Mouse (Mus musculus): ENCODE measurements around the gene Col5a1.
A peak's percentile ranks its signal among the peaks of the same experiment; 100 is the strongest.

The Col5a1 gene

DNA sequence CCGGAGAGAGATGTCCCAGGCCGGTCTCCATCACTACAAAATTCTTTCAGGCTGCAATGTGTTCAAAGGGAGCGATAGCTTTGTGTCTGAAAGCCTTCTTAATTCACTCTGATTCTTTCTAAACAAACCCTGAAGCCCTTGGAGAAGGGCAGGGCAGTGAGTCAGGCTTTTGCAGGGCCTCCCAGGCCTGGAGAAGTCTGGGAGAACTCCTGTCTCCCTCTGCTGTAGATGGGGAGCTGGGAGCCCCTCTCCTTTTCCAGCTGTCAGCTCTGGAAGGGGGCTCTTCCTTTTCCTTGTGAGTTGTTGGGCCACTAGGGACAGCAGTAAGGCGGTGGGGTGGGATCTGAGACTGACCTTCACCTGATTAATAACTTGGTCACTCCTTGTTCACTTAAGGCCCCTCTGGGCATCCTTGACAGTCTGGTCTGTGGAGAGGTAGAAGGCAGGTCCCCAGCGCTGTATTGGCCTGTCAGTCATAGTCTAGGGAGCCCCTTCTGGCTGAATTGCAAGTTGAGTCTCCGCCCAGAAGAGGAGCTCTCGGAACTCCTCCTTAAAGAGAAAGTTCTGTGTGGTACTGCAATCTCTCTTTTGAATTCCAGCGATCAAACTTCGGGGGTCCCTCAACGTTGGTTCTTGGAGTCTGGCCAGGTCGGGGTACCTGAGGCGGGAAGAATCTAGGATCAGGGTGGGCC, 623 bp upstream of the Col5a1 start:
- no peak for DNase-seq (ENCODE audit: low spot score)

DNA sequence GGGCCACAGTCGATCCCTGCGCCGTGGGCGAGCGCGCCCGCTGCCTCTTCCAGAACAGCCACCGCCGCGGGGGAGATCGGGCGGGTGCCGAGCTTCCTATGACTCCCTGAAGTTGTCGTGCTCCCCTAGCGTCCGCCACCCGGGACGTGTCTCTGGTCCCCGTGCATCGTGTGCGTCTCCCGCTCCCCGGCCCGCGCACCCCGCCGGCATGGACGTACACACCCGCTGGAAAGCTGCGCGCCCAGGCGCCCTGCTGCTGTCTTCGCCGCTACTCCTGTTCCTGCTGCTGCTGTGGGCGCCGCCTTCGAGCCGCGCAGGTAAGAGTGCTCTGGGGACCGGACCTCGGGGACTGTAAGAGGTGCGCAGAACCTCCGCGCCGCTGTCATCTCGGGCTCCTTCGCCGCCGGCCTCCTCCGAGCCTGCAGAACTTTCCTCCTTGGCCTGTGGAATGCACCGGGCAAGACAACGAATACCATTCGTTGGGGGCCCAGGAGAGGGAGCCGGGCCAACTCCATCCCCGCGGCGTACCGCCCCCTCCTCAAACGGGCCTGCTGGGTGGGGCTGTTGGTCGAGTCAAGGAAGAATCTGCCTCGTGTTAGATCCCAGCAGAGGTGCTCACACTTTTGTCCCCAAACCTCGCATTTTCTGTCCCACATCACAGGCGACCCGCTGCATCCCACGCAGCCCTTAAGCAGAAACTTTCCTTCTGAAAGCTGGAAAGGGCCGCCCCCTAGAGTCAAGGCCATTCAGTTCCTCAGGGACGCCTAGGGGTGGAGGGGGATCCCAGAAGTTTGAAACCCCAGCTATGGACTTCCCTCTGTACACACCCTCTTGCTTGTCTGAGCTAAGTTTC, 609 bp downstream of the Col5a1 start:
- peak; percentile 40 for DNase-seq (ENCODE audit: low spot score)

DNA sequence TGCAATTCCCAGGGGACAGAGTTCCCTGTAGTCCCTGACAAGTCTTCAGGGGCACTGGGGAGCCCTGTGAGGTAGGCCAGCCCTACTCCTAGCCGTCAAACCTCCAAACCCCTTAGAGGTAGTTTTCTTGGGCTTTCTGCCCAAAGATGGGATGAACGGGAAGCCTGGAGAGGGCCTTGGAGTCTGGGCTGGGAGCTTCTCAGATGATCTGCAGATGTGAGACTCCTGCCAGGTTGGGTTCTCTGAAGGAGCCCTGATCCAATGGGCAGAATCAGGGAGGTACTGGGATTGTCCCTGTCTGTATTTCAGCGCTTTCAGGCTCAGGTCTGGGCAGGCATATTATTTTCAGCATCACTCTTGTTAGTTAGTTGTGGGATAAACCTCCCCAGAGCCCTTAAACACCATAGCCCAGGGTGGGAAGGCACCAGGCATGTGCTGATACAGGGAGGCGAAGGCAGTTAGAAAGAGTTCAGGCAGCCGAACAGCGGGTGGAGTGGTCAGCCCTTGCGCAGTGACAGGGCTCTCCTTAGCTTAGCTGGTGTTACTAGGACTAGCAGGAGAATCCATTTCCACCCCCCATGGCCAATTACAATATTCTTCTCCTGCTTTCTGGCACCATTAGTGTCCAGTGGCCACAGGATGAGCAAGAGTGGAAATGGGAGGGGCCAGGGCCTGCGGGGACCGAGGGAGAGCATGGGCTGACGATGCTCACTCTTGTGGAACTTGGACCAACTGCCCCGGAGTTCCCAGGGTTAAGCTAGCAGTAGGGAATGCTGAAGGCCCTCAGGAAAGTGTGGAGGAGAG, 1.4 kb downstream of the Col5a1 start:
- DNase-seq (ENCODE audit: low spot score): peak; percentile 19

DNA sequence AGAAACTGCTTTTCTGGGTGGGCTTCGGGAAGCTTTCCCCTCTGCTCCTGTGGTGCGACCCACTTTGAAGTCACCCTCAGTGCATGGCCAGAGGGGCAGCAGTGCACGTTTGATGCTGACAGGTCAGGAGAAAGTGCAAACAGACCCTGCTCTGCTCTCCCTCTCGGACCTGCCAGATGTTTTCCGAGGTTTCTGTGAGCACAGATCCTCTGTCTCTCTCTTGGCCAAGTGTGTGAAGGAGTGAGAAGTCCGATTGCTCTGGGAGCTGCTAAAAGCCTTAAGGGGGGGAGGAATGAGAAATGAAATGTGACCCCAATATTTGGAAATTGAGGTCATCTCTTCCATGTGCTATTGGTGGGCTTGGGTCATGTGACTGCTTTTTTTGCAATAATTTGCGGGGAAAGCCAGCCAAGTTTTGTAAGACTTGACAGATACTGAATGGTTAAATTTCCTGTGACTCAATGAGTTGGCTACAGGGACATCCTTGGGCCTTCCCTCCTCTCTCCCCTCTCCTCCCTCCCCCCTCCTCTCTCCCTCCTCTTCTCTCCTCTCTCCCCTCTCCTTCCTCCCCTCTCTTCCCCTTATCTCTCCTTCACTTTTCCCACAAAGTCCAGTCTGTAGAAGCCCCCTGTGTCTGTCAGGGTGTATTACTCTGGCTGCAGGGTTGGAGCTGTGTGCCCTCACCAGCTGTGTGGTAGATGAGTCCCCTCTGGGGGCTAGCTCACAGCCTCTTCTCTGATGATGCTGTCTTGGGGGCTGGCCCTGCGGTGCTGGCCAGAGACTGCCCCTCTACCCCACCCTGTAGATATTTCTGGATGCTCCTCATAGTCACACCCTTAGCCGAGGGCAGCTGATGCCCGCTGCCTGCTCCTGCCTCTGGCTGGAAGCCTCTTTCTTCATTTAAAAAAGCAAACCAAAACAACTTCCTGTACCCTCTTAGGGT, 2.6 kb downstream of the Col5a1 start:
- no peak for DNase-seq (ENCODE audit: low spot score)

DNA sequence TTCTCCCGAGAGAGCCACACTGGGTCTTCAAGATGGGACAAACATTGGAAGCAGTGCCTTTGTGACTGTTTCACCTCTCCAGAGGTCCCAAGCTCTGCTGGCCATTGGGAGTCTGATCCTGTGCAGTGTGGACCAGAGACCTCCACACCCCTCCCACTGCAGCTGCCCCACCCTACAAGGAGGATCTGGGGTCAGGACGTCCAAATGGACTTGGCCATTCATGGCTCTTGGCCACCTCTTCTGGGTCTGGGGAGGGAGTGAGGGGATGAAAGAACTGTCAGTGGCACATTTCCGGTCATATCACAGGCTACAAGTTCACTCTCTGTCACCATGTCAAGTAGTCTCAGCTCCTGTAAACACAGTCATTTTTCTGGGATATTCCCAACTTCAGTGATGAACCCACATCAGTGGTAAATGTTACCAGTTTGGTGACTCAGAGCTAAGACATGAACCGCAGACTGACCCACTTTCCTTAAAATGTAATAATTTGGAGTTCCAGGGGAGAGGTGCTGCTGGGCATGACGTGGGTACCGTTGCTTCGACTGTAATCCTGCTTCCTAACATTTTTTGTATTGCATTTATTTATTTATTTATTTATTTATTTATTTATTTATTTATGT, 5.8 kb downstream of the Col5a1 start:
- DNase-seq (ENCODE audit: low spot score): no peak

DNA sequence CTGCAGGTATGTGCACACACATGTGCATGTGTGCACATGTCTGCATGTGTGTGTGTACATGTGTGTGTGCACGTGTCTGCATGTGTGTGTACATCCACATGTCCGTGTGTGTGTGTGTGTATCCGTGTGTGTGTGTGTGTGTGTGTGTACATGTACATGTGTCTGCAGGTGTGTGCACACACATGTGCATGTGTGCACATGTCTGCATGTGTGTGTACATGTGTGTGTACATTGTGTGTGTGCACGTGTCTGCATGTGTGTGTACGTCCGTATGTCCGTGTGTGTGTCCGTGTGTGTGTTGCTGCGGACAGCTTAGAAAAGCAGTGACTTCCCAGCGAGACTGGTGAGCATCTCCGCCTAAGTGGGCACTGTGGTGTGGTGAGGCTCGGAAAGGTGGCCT, 6.8 kb downstream of the Col5a1 start:
- no peak for DNase-seq (ENCODE audit: low spot score)

DNA sequence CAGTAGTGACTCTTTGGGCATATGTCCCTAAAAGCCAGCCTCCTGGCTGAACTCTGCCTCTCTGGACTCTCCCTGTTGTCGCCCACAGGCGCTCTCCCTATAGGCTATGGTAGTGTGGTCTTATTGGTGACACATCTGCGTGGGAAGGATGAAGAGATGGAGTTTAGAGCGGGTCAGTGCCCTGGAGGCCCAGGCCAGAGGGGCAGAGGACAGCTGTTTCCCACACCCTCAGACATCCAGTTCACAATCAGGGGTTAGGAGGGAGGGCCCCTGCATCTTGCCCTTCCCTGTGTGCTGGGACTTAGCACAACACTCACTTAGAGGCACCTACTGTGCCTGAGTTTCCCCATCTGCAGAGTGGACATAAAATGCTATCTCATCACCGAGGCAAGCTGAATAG, 8.8 kb downstream of the Col5a1 start:
- no peak for DNase-seq (ENCODE audit: low spot score)

DNA sequence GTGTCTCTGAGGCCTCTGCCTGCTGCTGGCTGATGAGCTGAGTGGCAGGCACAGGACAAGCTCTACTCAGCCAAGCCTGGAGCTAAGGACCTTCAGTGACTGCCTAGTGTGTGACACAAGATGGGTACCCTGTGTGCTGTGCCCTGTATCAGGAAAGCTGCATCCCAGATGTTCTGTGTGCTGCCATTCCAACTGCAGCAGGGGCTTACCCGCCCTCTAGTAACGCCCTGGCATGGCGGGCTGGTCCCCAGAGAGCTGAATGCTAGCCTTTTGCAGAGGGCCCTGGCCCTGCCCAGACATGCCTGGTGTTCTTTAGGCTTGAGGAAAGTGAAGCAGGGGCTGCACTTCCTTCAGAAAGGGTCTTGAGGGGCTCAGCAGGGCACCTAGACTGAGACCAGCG, 9.4 kb downstream of the Col5a1 start:
- no peak for DNase-seq (ENCODE audit: low spot score)

DNA sequence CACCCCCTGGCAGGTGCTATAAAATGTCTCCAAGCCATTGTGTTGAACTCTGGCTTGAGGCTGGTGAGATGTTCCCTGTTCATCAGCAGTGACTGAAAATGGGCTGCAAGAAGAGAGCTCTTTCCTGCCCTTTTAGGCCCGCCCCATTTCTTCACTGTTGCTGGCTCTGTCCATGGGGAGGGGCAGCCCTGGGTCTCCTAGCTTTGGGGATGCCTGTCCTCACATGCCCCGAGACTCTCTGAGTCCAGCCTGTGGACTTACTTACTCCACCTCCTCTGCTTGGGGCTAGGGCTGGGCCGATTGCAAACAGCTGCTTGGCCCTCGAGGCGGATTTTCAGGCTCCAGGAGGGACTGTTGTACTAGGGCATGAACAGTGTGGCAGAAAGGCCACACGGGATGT, 10.9 kb downstream of the Col5a1 start:
- DNase-seq (ENCODE audit: low spot score): no peak

DNA sequence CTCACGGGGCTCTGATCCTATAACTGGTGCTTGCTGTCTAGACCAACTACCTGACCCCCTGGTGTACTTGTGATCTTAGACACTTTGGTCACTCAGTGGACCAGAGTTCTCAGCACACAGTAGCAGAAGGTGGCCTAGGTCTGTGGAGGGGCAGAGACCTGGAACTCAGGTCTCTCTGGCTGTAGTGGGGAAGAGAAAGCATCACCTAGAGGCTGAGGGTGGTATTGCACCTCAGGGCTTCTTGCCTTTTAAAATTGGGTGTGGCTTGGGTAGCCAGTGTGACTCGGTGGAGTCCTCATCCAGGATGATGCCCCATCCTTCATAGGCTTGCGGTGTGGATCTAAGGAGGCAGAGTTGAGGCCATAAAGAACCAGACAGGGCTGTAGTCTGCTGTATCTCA, 13.7 kb downstream of the Col5a1 start:
- DNase-seq (ENCODE audit: low spot score): no peak

DNA sequence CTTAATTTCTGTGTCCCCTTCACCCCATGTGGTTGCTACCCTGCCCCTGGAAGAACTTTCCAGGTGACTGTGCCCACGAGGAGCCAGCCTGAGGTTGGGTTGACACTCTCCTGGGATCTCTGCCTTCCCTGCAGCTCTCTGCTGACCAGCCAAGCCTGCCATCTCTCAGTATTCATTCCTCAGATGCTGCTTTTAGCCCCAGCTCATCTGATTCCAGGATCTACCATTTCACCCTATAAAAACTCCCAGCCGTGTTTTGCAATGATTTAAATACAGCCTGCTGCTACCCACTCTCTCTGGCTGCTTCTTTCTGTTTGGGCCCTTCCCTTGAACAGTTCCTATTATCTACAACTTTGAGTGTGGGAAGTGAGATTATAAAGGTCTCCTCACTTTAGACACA, 14.9 kb downstream of the Col5a1 start:
- no peak for DNase-seq (ENCODE audit: low spot score)

DNA sequence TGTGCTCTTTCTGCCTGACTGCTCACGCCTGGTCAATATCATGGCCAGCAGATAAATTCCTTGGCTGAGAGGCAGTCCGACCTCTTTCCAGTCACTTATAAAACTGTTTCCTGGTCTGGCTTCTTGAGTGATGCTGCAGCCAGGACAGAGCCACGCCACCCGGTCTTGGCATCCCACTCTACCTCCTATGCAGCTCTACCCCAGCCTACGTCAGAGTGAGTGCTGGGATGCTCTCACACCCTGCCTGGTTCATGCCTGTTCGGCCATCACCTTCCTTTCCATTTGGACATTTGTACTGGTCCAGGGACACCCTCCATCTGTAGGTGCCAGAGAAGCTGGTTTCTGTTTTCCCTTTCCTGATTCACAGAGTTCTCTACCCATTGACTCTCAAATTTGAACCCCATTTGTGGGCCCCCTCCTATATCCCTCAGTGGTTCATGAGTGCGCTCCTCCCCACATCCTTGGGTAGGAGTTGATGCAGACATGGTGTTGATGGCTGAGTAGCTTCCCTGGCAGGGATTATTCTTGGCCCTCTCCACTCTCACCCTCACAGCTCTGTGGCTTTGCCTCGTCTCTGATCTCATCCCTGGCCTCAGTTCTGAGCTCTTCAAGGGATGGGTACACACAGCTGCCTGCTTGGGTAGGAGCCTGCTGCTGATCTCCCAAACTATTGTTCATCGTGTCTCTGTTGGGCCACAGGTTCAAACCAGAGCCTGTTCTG, 15.5 kb downstream of the Col5a1 start:
- DNase-seq (ENCODE audit: low spot score): no peak

DNA sequence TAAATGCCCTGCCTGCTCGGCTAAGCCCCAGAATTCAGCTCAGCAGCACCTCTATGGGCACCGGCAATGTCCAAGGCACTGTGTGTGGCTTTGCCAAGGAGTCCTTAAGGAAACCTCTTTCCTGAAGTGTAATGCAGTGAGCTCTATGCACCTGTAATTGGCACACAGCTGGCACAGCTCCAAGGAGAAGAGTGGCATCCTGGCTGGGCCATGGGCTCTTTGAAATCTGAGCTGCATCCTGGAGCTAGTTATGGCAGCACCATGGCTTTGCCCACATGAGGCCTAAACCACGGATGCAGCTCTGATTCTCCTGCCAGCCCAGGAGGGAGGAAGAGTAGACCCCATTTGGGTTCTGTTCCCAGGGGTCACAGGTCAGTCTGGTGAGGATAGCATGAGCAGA, 16.1 kb downstream of the Col5a1 start:
- no peak for DNase-seq (ENCODE audit: low spot score)

DNA sequence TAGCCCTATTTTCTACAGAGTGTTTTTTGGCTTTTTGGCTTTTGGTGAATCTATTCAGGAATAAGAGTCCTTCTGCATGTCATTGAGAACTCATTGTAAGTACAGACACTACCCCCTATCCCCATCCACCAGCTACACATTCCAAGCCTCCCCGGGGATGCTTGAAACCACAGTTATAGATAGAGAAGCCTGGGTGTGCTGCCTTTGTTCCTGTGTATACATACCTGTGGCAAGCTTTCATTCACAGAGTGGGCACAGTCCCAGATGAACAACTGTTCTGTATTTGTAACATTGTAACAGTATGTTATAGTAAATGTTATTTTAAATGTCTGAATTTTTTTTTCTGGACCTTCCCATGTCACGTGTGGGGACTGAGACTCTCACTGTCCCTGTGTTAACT, 19.2 kb downstream of the Col5a1 start:
- DNase-seq (ENCODE audit: low spot score): no peak

DNA sequence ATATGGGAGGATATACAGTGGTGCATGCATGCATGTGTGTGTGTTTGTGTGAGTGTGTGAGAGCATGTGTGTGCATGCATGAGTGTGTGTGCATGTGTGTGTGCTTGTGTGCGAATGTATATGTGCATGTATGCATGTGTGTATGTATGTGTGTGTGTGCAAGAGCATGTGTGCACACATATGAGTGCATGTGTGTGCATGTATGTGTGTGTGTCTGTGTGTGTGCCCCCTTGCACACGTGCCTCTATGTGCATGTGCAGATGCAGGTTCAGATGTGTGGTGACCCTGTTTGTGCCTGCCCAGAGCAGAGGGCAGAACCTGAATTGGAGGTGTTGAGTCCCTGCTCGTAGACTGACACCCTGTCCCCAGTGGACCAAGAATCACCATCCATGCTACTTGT, 24.3 kb downstream of the Col5a1 start:
- DNase-seq (ENCODE audit: low spot score): no peak

DNA sequence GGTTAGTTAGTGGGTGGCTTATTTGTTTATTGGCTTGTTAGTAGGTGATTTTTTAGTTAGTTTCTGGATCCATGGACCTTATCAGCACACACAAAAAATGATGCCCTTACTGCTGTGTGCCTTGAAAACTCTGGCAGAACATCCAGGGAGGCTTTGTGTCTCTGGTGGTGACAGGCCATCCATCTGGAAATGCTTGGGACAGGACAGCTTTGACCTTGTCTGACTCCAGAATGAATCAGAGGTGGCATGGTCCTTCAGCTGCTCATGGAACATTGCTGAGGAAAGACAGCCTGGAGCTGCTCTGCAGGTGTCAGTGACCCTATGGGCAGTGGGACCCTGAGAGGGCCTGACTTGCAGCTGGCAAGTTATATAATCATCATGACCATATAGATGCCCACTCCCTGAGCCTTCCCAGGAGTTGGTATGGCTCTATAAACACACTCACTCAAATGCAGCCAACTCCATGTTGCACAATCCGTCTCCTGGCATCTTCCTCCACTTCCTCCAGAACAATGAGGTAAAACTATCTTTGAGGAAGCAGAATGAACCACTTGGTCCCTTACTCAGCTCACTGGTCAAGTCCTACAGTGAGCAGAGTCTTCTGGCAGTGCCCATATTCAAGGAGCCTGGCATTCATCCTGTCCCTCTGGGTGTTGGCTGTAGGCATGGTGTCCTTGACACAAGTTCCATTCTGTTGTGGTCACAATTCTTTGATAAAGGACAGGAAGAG, 26.5 kb downstream of the Col5a1 start:
- no peak for DNase-seq (ENCODE audit: low spot score)

DNA sequence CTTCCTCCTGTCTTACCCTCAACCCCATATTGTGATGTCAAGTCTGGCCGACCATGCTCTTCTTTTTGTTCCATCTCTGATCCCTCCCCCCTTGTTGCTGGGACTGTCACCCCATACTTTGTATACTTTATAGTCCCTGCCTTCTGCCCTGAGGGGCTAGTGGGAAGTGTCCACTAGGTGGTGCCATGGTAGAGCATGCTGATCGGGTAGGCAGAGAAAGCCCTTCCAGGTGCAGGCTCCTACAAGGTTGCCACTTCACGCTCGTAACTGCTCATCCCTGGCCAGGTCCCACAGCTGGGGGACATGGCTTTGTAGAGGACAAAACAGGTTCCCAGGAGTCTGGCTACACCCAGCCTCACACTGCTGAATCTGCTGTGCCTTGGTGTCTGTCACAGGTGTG, 29.5 kb downstream of the Col5a1 start:
- no peak for DNase-seq (ENCODE audit: low spot score)

DNA sequence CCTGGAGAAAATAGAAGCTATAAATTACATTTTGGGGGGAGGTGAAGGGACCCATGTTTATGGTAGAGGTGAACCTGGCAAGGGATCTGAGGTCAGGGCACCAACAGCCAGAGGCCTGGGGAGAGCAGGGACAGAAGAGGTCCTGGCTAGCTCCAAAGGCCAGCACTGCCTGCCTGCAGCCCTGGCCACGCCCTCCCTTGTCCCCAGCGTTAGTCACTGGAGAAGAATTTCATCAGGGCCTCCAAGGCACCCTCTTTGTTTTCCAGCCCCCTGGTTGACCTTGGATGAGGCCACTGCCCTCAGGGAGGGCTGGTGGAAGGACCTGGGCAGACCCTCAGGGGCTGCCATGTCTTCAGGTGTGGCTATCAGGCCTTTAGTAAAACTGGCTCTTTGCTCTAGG, 30.1 kb downstream of the Col5a1 start:
- no peak for DNase-seq (ENCODE audit: low spot score)

DNA sequence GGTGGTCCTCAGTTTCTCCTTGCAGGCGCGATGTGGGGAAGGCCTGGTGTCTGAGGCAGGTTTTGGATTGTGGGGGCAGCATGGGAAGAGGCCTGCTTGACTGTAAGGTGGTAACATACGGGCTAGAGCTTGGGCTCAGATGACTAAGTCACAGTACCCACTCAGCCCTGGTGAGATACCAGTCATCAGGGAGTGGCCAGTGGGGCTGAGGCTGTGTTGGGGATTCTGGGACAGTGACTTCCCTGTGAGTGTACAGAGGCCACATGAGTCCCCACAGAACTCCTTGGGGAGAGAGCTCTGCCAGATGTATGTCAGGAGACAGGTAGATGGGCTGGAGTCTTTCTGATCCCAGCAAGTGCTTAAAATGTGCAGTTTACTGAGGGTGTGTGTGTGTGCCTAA, 31.0 kb downstream of the Col5a1 start:
- no peak for DNase-seq (ENCODE audit: low spot score)

DNA sequence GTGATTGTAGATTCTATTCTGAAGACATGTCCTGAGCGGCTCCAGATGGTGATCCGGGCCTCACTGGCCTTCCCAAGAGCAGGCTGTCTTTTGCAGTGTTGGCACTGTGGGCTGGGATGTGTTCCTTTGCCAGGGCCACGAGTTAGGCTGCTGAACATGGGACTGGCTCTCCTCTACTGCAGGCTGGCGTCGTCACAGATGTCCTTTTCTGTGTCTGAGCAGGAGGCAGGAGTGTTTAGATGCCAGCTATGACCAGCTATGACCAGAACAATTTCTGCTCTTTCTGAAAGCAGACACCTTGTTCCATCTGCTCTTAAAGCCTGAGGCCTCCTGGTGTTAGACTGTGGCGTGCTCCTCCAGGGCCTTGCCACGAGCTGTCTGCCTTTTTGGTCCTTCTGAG, 31.9 kb downstream of the Col5a1 start:
- DNase-seq (ENCODE audit: low spot score): no peak

Data from ovary, postnatal 36 days (tissue).